8 mouse cellular contexts compared by ENCODE assay signal in the genomic region with DNA sequence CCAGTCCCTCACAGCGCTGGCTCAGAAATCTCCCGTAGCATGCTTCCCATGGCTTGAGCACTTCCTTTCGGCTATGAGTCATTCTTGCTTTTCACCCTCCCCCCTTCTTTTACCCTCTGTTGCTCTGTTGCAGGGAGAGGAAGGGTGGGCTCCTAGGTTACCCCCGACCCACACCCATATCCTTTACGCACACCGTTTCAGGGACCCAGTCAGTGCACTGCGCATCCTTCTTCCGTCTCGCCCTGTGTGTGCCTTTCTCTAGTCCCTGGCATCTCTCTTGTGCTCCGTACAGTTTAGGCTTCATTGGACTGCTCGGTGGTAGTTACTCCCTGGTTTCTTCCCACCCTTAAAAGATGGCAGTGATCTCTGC. TPM values are rescaled to one million over a fixed set of nuclear protein-coding genes. Genes with fewer than 3 reads are reported as not detected.
DNase-seq lines count a peak whose midpoint lies in the region; ATAC-seq and TF ChIP-seq lines count a peak whose summit lies in the region.

No protein-coding gene starts in this region.

- H3K27me3 ChIP-seq in kidney, embryonic 14.5 days (ENCODE audit: control insufficient read depth, insufficient read depth, low read length): no peaks in the 10 kb centered on the region
- peaks cover 19% of the 10 kb centered on the region for H3K27me3 ChIP-seq in E14TG2a.4 (ENCODE audit: insufficient read depth, low read length)
- no peaks in the 10 kb centered on the region for H3K27me3 ChIP-seq in hindbrain, embryonic 15.5 days
- no peaks in the 10 kb centered on the region for H3K27me3 ChIP-seq in midbrain, embryonic 10.5 days (ENCODE audit: low read depth, poor library complexity, severe bottlenecking)

- no peaks in the 10 kb centered on the region for H3K36me3 ChIP-seq in kidney, embryonic 14.5 days (ENCODE audit: control insufficient read depth, insufficient read depth, low read length)
- no peaks in the 10 kb centered on the region for H3K36me3 ChIP-seq in E14TG2a.4 (ENCODE audit: insufficient read depth, low read length)
- no peaks in the 10 kb centered on the region for H3K36me3 ChIP-seq in hindbrain, embryonic 15.5 days
- H3K36me3 ChIP-seq in midbrain, embryonic 10.5 days: no peaks in the 10 kb centered on the region

- H3K9me3 ChIP-seq in kidney, embryonic 14.5 days (ENCODE audit: control insufficient read depth, low read length): no peaks in the 10 kb centered on the region
- H3K9me3 ChIP-seq in E14TG2a.4 (ENCODE audit: low read length): no peaks in the 10 kb centered on the region
- H3K9me3 ChIP-seq in hindbrain, embryonic 15.5 days: no peaks in the 10 kb centered on the region
- H3K9me3 ChIP-seq in midbrain, embryonic 10.5 days (replicated peaks): no peaks in the 10 kb centered on the region

- H3K4me3 ChIP-seq in kidney, embryonic 14.5 days (ENCODE audit: low read length): peak overlapping the region; percentile 63
- peak overlapping the region; percentile 94 for H3K4me3 ChIP-seq in E14TG2a.4 (replicated peaks; ENCODE audit: low read length)
- peak overlapping the region; percentile 68 for H3K4me3 ChIP-seq in hindbrain, embryonic 15.5 days
- H3K4me3 ChIP-seq in midbrain, embryonic 10.5 days: peak overlapping the region; percentile 91

- peak overlapping the region; percentile 74 for H3K4me2 ChIP-seq in kidney, embryonic 14.5 days (replicated peaks; ENCODE audit: low read depth, low read length)
- H3K4me2 ChIP-seq in hindbrain, embryonic 15.5 days: peak overlapping the region; percentile 68

- H3K9ac ChIP-seq in kidney, embryonic 14.5 days (ENCODE audit: low read depth, low read length): peak overlapping the region; percentile 69
- H3K9ac ChIP-seq in hindbrain, embryonic 15.5 days: peak overlapping the region; percentile 97

- ATAC-seq in kidney, embryonic 14.5 days (ENCODE audit: low FRiP score, low TSS enrichment): peak; percentile 66
- ATAC-seq in hindbrain, embryonic 15.5 days (ENCODE audit: low FRiP score, low read depth): peak; percentile 84

- under 1% methylated on average over 11 of the region's 11 CpGs for WGBS in kidney, embryonic 14.5 days
- WGBS in hindbrain, embryonic 15.5 days: under 1% methylated on average over 11 of the region's 11 CpGs
- 1% methylated on average over 11 of the region's 11 CpGs for WGBS in midbrain, embryonic 10.5 days

- H3K4me1 ChIP-seq in kidney, embryonic 14.5 days (ENCODE audit: control insufficient read depth, insufficient read depth, low read length): peaks cover 7% of the 10 kb centered on the region; the same call in 1 of the 2 replicates
- H3K4me1 ChIP-seq in E14TG2a.4 (replicated peaks; ENCODE audit: low read depth, low read length): peaks cover 13% of the 10 kb centered on the region
- peaks cover 30% of the 10 kb centered on the region for H3K4me1 ChIP-seq in hindbrain, embryonic 15.5 days (replicated peaks)
- peaks cover 30% of the 10 kb centered on the region for H3K4me1 ChIP-seq in midbrain, embryonic 10.5 days

- no peak for DNase-seq in kidney, postnatal 10 days
- peak; percentile 49 for DNase-seq in embryo, embryonic 10.5 days (ENCODE audit: low spot score)
- no peak for DNase-seq in midbrain, embryonic 10.5 days (ENCODE audit: low spot score)
- DNase-seq in urinary bladder, postnatal 10 days (ENCODE audit: low spot score): no peak
- DNase-seq in adrenal gland, postnatal 25 days: no peak

- no peak for TF ChIP-seq CTCF in E14TG2a.4 (conservative IDR thresholded peaks at IDR 0.05; ENCODE audit: low read length)

- H3K27ac ChIP-seq in kidney, embryonic 14.5 days (ENCODE audit: low read depth, low read length): peak overlapping the region; percentile 83
- H3K27ac ChIP-seq in hindbrain, embryonic 15.5 days (replicated peaks): peak overlapping the region; percentile 96
- H3K27ac ChIP-seq in midbrain, embryonic 10.5 days (replicated peaks): peak overlapping the region; percentile 98

RNA-seq across cellular contexts. Expression of a gene that starts 0.7 kb away (rescaled TPM):
- 5.8 and 10.2 TPM in 2 replicates for polyA plus RNA-seq in kidney, embryonic 14.5 days (2014; fragmentation: Nextera tagmentation; extraction: Ambion mirVana)
- 15.1 and 17.3 TPM in 2 replicates for polyA plus RNA-seq in hindbrain, embryonic 15.5 days (2015; fragmentation: Nextera tagmentation; extraction: Ambion mirVana)
- polyA plus RNA-seq in midbrain, embryonic 10.5 days (2016; fragmentation: Nextera tagmentation; extraction: Ambion mirVana): 7.7 and 11.0 TPM in 2 replicates
- 17.5 and 19.8 TPM in 2 replicates for total RNA-seq in adrenal gland, postnatal 25 days (2021)

RNA-seq across cellular contexts. Expression of a gene that starts 28.0 kb away (rescaled TPM):
- 0.24 and 0.29 TPM in 2 replicates for polyA plus RNA-seq in kidney, embryonic 14.5 days (2014; fragmentation: Nextera tagmentation; extraction: Ambion mirVana)
- polyA plus RNA-seq in hindbrain, embryonic 15.5 days (2015; fragmentation: Nextera tagmentation; extraction: Ambion mirVana): 0.56 and 1.3 TPM in 2 replicates
- 0.11 and 0.36 TPM in 2 replicates for polyA plus RNA-seq in midbrain, embryonic 10.5 days (2016; fragmentation: Nextera tagmentation; extraction: Ambion mirVana)
- total RNA-seq in adrenal gland, postnatal 25 days (2021): 0.21 TPM in 1 of 2 replicates, not detected in the other
